Mouse (Mus musculus): ENCODE measurements around the gene Sort1.

Sort1 gene

GRCm38 (mm10) chr3:108295379-108296219, 11.7 kb downstream of the Sort1 start:
- no peak for DNase-seq (ENCODE audit: low read depth, low spot score)

GRCm38 (mm10) chr3:108296220-108297049, 12.6 kb downstream of the Sort1 start:
- no peak for DNase-seq (ENCODE audit: low read depth, low spot score)

GRCm38 (mm10) chr3:108297050-108297419, 13.2 kb downstream of the Sort1 start:
- no peak for DNase-seq (ENCODE audit: low read depth, low spot score)

GRCm38 (mm10) chr3:108297603-108298553, 14.0 kb downstream of the Sort1 start:
- no peak for DNase-seq (ENCODE audit: low read depth, low spot score)

- DNase-seq (ENCODE audit: low read depth, low spot score), result no peak
These were observed 16.7 kb downstream of the Sort1 start for GRCm38 (mm10) chr3:108300455-108301030.

GRCm38 (mm10) chr3:108303683-108304082, 19.8 kb downstream of the Sort1 start:
- no peak for DNase-seq (ENCODE audit: low read depth, low spot score)

- no peak for DNase-seq (ENCODE audit: low read depth, low spot score)
These were observed 20.9 kb downstream of the Sort1 start for GRCm38 (mm10) chr3:108304747-108305146.

- no peak for DNase-seq (ENCODE audit: low read depth, low spot score)
These were observed 22.5 kb downstream of the Sort1 start for GRCm38 (mm10) chr3:108306387-108306786.

- no peak for DNase-seq (ENCODE audit: low read depth, low spot score)
These were observed 23.6 kb downstream of the Sort1 start for GRCm38 (mm10) chr3:108307485-108307884.

GRCm38 (mm10) chr3:108310921-108311341, 27.0 kb downstream of the Sort1 start:
- no peak for DNase-seq (ENCODE audit: low read depth, low spot score)

GRCm38 (mm10) chr3:108311688-108312087, 27.8 kb downstream of the Sort1 start:
- no peak for DNase-seq (ENCODE audit: low read depth, low spot score)

- no peak for DNase-seq (ENCODE audit: low read depth, low spot score)
These were observed 28.5 kb downstream of the Sort1 start for GRCm38 (mm10) chr3:108312414-108312813.

GRCm38 (mm10) chr3:108313138-108313537, 29.3 kb downstream of the Sort1 start:
- no peak for DNase-seq (ENCODE audit: low read depth, low spot score)

- DNase-seq (ENCODE audit: low read depth, low spot score), result no peak
These were observed 30.3 kb downstream of the Sort1 start for GRCm38 (mm10) chr3:108314038-108314675.

- no peak for DNase-seq (ENCODE audit: low read depth, low spot score)
These were observed 34.6 kb downstream of the Sort1 start for GRCm38 (mm10) chr3:108318517-108318916.

GRCm38 (mm10) chr3:108321671-108322070, 37.8 kb downstream of the Sort1 start:
- no peak for DNase-seq (ENCODE audit: low read depth, low spot score)

- DNase-seq (ENCODE audit: low read depth, low spot score), result no peak
These were observed 38.3 kb downstream of the Sort1 start for GRCm38 (mm10) chr3:108322136-108322535.

GRCm38 (mm10) chr3:108322962-108323361, 39.1 kb downstream of the Sort1 start:
- DNase-seq (ENCODE audit: low read depth, low spot score), result no peak

GRCm38 (mm10) chr3:108324837-108325236, 41.0 kb downstream of the Sort1 start:
- DNase-seq (ENCODE audit: low read depth, low spot score), result no peak

- DNase-seq (ENCODE audit: low read depth, low spot score), result no peak
These were observed 41.6 kb downstream of the Sort1 start for GRCm38 (mm10) chr3:108325521-108325920.

- DNase-seq (ENCODE audit: low read depth, low spot score), result no peak
These were observed 43.4 kb downstream of the Sort1 start for GRCm38 (mm10) chr3:108327275-108327674.

All from WW6 (cell line).